9 mouse cellular contexts compared by ENCODE assay signal in the genomic region with DNA sequence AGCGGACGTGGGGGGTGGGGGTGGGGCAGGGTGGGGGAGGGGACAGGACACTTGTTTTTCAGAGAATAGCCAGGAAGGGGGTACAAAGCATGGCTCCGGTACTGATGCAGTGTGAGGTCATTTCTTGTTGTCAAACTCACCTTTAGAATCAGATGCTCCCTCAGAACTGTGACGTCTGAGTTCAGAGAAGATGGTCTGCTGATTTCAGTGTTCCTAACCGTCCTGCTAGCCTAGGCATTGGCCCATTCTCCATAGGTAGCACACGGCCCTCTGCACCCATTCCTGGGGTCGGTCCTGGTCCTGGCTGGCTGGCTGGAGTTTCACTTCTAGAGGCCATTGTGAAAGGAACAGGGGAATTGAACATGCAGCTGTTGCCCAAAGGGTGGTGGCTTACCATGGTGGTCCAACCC. TPM values are rescaled to one million over a fixed set of nuclear protein-coding genes. Genes with fewer than 3 reads are reported as not detected.
DNase-seq lines count a peak whose midpoint lies in the region; ATAC-seq lines count a peak whose summit lies in the region.
"Had no signal": no experiment of that assay in that cellular context is flagged by ENCODE, and none has a peak within 500 bp of the region (broad histone marks: within the 10 kb centered on the region; RNA-seq: fewer than 3 reads in every experiment).

No protein-coding gene starts in this region.

- no peaks in the 10 kb centered on the region for H3K36me3 ChIP-seq in heart, embryonic 14.5 days (ENCODE audit: control insufficient read depth, insufficient read depth, low read length)
- 0 out of 2 replicates have a peak, but pooled peaks cover 3% of the 10 kb centered on the region for H3K36me3 ChIP-seq in forebrain, embryonic 14.5 days (ENCODE audit: control insufficient read depth, insufficient read depth, low read length)
- 0 out of 2 replicates have a peak, but pooled peaks cover 5% of the 10 kb centered on the region for H3K36me3 ChIP-seq in liver, embryonic 15.5 days (replicated peaks)

- no peak for ATAC-seq in heart, embryonic 14.5 days (ENCODE audit: insufficient number of reproducible peaks, insufficient read depth, low FRiP score, low read depth)
- ATAC-seq in forebrain, embryonic 14.5 days = no peak
- no peak for ATAC-seq in liver, embryonic 15.5 days (ENCODE audit: insufficient read depth)

- no peaks in the 10 kb centered on the region for H3K27me3 ChIP-seq in heart, embryonic 14.5 days (ENCODE audit: control insufficient read depth, insufficient read depth, low read length)
- H3K27me3 ChIP-seq in forebrain, embryonic 14.5 days (replicated peaks; ENCODE audit: control insufficient read depth, insufficient read depth, low read length) = no peaks in the 10 kb centered on the region
- H3K27me3 ChIP-seq in liver, embryonic 15.5 days = no peaks in the 10 kb centered on the region

- no peaks in the 10 kb centered on the region for H3K9me3 ChIP-seq in heart, embryonic 14.5 days (ENCODE audit: control insufficient read depth, low read length)
- H3K9me3 ChIP-seq in forebrain, embryonic 14.5 days (replicated peaks; ENCODE audit: control insufficient read depth, low read length) = no peaks in the 10 kb centered on the region
- H3K9me3 ChIP-seq in liver, embryonic 15.5 days (replicated peaks) = no peaks in the 10 kb centered on the region

- no peak overlapping the region for H3K4me3 ChIP-seq in heart, embryonic 14.5 days (ENCODE audit: control insufficient read depth in 1 of 2, insufficient read depth in 1 of 2, low read depth in 1 of 2, low read length in 2 of 2)
- no peak overlapping the region for H3K4me3 ChIP-seq in forebrain, embryonic 14.5 days (ENCODE audit: low read depth, low read length)
- no peak overlapping the region for H3K4me3 ChIP-seq in liver, embryonic 15.5 days (replicated peaks)
- H3K4me3 ChIP-seq: erythroblast, embryonic 14.5 days had no signal

- peak overlapping the region; percentile 86 to 94 for H3K27ac ChIP-seq in heart, embryonic 14.5 days (replicated peaks in 1 of 2; ENCODE audit: control insufficient read depth in 1 of 2, insufficient read depth in 1 of 2, low read depth in 2 of 2, low read length in 2 of 2)
- peak overlapping the region; percentile 70; the same call in 1 of the 2 replicates for H3K27ac ChIP-seq in forebrain, embryonic 14.5 days (ENCODE audit: low read depth, low read length)
- H3K27ac ChIP-seq in liver, embryonic 15.5 days (replicated peaks) = peak overlapping the region; percentile 77

- peak overlapping the region; percentile 66 for H3K9ac ChIP-seq in heart, embryonic 14.5 days (ENCODE audit: low read length)
- no peak overlapping the region for H3K9ac ChIP-seq in forebrain, embryonic 14.5 days (ENCODE audit: low read length)
- H3K9ac ChIP-seq in liver, embryonic 15.5 days = no peak overlapping the region

- WGBS in heart, embryonic 14.5 days = 21% methylated on average over 7 of the region's 7 CpGs
- WGBS in forebrain, embryonic 14.5 days = 15% methylated on average over 7 of the region's 7 CpGs
- WGBS in liver, embryonic 15.5 days (ENCODE audit: insufficient replicate concordance) = 15% methylated on average over 7 of the region's 7 CpGs

- H3K4me1 ChIP-seq in heart, embryonic 14.5 days (ENCODE audit: control insufficient read depth in 2 of 2, insufficient read depth in 2 of 2, low read length in 2 of 2) = peaks cover 55 to 87% of the 10 kb centered on the region in 2 experiments
- peaks cover 49% of the 10 kb centered on the region for H3K4me1 ChIP-seq in forebrain, embryonic 14.5 days (ENCODE audit: control insufficient read depth, insufficient read depth, low read length)
- H3K4me1 ChIP-seq in liver, embryonic 15.5 days (replicated peaks) = peaks cover 39% of the 10 kb centered on the region

- no peak for DNase-seq in heart, adult 11 months
- peak; percentile 71 for DNase-seq in CD4-positive, CD25-positive, alpha-beta regulatory T cell, adult 2 months (ENCODE audit: low read depth, low spot score)
- no peak for DNase-seq in forebrain, embryonic 14.5 days (ENCODE audit: low spot score)
- no peak for DNase-seq in retina, postnatal 1 day
- DNase-seq in urinary bladder, postnatal 36 days (ENCODE audit: low spot score in 2 of 2) = no peak
- DNase-seq in layer of hippocampus, postnatal 14 days (ENCODE audit: low spot score in 2 of 2) = no peak

- H3K4me2 ChIP-seq in heart, embryonic 14.5 days (ENCODE audit: low read length) = peak overlapping the region; percentile 67
- H3K4me2 ChIP-seq in forebrain, embryonic 14.5 days (ENCODE audit: low read length) = no peak overlapping the region
- H3K4me2 ChIP-seq in liver, embryonic 15.5 days = peak overlapping the region; percentile 41

RNA-seq across cellular contexts. Expression of gene C1qtnf9, which starts 30.7 kb away (rescaled TPM):
- polyA plus RNA-seq in heart, embryonic 14.5 days (2014; fragmentation: Nextera tagmentation; extraction: Ambion mirVana) = 0.31 and 0.98 TPM in 2 replicates
- not detected in 2 replicates for polyA plus RNA-seq in forebrain, embryonic 14.5 days (2014; fragmentation: Nextera tagmentation; extraction: Ambion mirVana)
- polyA plus RNA-seq in liver, embryonic 15.5 days (2015; fragmentation: Nextera tagmentation; extraction: Ambion mirVana) = 0.17 and 0.23 TPM in 2 replicates
- under 1 TPM in 1 of 2 experiments, not detected in 1; 0.23 TPM for total RNA-seq in layer of hippocampus, postnatal 14 days (2021)

RNA-seq across cellular contexts. Expression of gene Mipep, which starts 47.2 kb away (rescaled TPM):
- polyA plus RNA-seq in heart, embryonic 14.5 days (2014; fragmentation: Nextera tagmentation; extraction: Ambion mirVana) = 33.4 and 37.3 TPM in 2 replicates
- 22.9 and 24.4 TPM in 2 replicates for polyA plus RNA-seq in forebrain, embryonic 14.5 days (2014; fragmentation: Nextera tagmentation; extraction: Ambion mirVana)
- 10.2 and 10.7 TPM in 2 replicates for polyA plus RNA-seq in liver, embryonic 15.5 days (2015; fragmentation: Nextera tagmentation; extraction: Ambion mirVana)
- 10 to 100 TPM; 29.2 to 29.5 TPM for total RNA-seq in layer of hippocampus, postnatal 14 days (2021)
